Mouse (Mus musculus) fibroblast of lung, adult 2 months (primary cell): ENCODE measurements around the gene Cnnm3.
A peak's percentile ranks its signal among the peaks of the same experiment; 100 is the strongest.

Experiments
- DNase-seq: peaks from one replicate; pipeline ENCODE4 v3.0.0-alpha.2; 2011; ENCODE audit warnings: low read depth

Gene Cnnm3

DNA sequence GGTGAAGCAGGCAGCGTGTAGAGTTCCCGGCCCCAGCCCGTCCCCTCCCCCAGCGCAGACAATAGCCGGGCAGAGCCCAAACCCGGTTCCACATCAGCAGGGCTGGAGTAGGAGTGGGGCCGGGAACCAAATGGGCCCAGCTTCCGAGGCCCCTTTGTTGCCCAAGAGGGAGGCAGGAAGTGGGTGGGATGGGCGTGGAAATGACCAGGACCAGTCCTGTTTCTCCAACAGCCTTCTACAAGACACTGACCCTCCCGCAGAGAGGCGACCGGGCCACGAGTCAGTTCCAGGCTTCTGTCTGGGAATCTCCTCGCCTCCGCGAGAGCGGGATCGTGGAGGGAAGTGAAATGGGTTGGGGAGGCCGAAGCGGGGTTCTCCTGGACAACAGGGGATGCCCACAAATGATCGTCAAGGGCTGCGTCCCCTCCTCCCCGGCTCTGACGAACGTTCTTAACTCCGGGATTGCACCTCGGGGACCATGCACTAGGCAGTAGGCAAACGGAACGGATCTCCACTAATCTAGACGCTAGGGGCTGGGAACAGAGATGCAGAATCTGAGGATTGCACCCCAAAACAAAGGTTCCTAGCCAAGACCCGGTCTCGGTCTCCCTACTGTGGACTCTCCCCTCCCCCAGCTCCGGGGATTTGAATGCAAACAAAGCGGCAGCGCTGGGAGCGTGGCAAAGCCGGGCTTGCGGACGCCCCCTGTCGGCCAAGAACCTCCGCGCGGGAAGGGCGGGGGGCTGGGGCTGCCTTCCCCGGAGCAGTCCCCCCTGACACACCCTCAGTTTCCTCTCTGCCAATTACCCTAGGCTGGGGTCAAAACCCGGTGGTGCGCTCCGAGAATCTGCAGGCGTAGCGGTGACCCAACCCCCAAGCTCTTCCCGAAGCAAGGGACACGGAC is 45.1 kb downstream of the Cnnm3 start:
- peak; percentile 81 for DNase-seq

DNA sequence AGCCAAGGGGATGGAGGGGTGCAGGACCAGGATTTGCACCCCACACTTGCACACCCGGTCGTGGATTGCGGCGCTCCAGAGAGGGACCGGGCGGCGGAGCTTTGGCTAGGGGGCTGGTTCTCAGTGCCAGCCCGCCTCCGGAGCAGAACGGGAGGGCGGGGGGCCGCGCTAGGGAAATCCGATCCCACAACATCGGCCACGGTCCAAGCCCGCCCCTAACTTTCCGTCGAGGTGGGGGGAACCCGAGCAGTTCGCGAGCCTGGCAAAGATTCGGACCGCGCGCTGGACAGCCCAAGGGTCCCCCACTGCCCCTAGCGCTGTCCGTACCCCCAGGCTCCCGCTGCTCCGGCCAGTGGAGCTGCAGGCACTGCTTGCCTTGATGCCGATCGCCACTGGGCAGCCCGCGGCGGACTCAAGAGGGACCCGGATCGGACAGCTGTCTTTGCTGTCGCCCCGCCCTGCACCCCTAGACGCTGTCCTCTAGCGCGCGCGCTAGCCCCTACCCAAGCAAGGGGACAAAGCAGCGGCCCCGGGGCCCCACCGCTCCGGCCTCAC is 45.9 kb downstream of the Cnnm3 start:
- DNase-seq = no peak

DNA sequence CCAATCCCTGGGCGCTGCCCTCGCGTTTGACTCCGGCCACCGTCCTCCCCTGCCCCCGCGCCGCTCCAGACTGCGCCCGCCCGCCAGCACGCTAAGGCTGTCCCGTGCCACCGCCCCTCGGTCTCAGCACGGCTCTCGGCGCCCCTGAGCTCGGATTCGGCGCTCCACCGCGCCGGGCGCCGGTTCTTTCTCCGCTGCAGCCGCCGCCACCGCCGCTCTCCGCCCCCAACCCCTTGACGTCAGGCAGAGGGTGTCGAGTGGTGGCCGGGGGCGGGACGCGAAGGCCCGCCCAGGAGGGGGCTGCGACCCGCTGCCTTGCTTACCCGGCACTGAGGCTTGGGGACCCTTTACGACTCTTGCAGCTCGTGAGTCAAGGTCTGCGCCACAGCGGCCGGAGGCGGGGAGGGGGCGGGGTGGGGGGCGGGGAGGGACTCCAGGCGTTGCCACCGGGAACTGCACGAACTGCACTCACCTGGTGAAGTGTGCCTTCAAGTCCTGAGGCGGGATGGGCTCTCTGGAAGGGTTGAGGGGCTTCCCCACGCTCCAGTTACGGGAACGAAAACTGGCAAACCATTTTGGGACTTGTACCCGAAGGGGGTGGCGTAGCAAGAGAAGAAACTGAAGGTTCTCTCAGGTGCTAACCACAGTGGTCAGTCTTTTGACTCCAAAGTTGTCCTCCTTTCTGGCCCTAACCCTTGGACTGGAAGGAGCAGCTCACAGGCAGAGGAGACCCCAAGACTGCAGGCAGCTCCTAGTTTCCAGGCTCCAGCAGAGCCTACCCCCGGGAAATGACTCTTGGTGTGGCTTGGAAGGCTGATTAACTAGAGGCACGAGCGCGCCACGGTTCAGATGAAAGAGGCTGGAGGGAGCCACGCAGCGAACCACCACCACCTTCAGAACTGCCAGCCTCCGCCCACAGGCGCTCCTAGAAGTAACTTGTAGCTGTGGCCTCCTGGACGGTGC is 46.6 kb downstream of the Cnnm3 start, which contains the start of gene Sema4c:
TSS of gene Sema4c (minus strand) at position 319 of the 963 bp plus-strand sequence.
- no peak for DNase-seq

DNA sequence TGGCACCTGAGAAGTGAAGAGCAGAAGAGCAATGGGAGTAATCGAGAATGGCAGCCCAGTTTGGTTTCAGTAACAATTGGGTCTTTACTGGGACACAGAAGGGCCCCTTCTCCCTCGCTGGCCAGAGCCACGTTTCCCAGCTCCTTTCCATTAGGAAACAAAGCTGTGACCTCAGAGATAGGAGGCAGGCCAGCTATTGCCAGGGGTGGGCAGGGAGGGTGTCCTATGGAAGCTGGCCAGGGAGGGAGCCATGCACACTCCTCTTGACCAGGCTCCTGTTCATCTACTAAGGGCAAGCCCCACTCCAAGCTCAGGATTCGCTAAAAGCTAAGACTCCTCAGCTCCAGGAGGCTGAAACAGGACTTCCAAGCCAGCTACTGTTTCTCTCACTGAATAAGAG is 47.6 kb downstream of the Cnnm3 start:
- DNase-seq = no peak

DNA sequence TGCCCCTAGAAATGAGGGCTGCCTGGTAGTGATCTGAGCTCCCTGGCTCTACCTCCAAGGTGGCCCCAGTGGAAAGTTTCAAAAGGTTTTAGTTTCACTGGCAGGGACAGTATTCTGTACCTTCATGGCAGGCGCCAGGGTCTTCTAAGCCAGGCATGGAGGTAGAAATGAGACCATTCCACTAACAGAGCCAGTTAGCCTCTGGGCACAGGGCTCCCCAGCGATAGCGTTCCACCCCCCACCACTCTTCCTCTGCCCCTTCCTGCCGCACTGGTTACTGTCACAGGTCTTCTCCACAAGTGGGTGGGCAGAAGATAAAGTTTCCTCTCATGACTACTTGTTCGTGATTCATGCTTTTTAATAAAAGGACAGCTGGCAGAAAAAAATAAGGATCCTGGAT is 48.2 kb downstream of the Cnnm3 start:
- DNase-seq = no peak

DNA sequence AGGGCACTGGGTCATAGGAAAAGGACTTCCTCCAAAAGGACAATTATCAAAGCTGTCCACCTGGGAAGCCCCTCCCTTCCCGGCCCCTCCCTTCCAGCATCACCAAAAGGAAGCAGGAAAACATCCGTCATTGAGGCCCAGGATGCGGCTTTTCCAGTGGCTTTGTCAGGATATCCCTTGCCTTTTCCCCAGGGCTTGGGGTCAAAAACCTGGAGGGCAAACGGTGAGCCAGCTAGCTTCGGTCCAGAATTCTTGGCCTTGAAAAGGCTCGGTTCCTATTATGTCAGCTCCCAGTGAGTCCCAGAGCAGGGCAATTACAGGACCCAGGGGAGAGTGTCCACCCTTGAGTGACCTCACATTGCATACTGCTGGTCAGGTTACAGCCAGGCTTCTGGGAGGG is 49.2 kb downstream of the Cnnm3 start:
- no peak for DNase-seq

DNA sequence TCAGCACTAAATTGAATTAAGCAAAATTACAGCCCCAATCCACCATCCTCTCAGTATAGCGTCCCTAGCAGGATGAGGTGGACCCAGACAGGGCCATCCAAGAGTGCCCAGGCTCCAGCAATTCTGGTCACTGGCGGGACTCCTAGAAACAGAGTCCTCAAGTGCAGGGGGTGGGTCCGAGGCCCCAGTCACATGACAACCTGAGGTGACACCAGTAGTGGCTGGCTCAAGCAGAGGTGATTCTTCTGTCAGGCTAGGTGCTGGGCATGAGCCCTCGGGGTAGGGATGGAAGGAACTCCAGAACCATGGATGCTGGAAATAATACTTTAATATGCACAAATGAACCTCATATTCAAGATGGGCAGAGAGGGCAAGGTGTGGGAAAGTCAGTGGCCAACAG is 50.7 kb downstream of the Cnnm3 start:
- no peak for DNase-seq

DNA sequence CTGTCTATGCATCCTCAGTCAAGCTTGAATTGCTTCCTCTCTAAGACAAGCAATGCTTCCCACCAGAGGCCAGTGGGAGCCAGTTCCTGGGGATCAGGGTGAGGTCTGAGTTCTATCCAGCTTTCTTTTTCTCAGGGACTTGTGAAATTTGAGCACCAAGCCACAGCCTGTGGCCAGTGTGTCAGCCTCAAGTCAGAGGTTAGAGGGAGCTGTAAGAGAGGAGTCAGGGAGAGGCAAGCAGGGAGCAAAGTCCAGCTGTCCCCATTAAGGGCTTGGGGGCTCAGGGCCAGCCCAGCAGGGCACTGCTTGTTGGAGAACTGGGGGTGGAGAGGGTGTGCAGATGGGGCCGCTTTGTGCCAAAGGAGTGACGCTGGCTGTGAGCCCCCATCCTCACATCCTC is 51.5 kb downstream of the Cnnm3 start:
- peak; percentile 68 for DNase-seq

DNA sequence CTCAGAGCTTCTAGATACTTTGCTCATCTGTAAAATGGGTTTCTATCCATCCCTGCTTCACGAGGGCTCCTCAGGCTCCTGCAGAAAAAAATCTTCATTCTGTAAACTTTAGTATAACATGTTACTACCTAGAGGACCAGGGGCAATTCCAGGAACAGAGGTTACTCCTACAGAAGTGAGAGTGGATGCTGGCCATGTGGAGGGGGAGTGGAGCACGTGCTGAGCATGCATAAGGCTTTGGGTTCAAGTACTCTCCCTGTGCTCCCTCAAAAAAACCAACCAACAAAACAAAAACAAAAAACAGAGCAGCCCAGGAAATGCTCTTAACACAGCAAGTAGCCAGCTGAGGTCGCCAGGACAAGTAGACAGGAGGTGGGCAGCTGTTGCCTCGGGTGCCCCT is 52.0 kb downstream of the Cnnm3 start:
- no peak for DNase-seq

DNA sequence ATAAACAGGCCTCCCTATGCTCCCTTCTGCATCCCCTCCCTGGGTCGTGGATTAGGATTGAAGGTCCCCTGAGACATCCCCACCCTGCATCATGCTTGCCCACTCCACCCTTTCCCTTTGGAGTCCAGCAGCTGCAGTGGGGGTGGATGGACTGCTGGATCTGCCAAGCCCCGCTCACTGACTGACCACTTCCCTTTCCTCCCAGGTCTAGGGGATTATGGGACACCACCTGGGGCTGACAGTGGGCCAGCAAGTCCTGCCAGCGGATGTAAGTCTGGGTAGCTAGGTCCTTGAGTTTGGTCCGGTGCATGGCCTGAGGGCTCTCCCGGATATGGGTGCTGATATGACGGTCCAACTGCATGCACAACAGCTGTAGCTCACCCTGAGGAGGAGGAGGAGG is 52.4 kb downstream of the Cnnm3 start:
- no peak for DNase-seq

DNA sequence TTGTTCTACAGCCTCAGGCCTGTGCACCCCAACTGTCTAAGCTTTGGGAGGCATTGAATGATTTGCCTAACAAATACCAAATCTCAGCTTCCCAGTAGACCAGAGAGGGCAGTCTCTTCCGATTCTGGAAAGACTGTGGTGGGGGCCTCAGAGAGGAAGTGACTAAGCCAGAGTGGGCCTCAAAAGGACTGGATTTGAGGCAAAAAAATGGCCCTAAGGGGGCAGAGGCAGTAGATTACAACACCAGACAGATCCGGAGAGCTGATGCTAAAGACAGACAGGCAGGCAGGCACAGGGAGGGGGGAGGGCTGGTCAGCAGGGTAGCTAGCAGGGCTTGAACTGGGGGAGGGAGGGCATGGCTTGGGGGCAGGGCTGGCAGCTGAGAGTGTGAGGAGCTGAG is 54.8 kb downstream of the Cnnm3 start:
- DNase-seq = no peak

DNA sequence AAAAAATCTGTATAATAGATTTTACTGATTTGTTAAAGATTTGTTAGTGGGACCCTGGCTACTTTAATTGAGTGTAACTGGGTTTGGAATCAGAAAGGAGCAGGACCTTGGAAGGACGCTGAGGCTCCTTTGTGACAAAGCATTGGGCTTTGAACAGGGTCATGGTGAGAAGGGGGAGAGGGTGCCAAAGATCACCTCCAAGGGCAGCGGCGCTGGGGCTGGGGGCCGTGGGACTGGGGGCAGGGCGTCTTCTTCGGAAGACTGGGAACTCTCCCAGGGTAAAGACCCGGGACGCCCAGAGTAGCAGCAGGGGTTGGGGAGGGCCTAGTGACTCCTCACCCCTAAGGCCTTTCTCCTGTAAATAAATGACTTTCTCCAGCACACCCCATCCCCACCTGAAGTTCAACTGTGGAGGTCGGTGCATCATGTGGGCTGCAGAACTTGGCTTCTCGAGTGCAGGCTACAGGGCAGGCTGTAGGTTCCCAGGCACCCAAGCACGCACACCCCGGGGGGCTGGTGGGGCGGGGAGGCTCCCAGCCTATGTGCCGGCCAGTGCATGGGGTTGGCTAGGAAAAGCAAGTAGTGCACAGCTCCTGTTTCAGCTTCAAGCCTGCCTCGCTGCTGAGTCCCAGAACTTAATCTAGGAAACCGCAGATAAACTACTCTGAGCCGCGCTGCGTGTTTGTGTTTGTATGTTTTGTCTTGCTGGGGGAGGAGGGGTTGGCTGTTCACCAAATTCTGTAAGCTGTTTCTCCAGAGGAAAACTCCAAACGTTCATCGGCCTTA is 56.3 kb downstream of the Cnnm3 start:
- DNase-seq = no peak

DNA sequence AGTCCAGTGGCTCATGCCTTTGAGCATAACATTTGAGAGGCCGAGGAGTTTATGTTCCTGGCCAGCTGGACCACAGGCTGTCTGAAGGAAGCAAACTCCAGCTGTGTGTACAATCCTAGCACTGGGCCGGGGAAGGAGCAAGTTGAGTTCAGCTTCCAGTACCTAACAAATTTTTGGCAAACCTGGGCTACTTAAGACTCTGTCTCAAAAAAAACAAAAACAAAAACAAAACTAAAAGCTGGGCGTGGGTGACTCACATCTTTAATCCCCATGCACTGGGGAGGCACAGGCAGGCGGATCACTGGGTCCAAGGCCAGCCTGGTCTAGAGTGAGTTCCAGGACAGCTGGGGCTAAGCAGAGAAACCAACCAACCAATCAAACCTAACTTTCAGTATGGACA is 57.1 kb downstream of the Cnnm3 start:
- DNase-seq = no peak

DNA sequence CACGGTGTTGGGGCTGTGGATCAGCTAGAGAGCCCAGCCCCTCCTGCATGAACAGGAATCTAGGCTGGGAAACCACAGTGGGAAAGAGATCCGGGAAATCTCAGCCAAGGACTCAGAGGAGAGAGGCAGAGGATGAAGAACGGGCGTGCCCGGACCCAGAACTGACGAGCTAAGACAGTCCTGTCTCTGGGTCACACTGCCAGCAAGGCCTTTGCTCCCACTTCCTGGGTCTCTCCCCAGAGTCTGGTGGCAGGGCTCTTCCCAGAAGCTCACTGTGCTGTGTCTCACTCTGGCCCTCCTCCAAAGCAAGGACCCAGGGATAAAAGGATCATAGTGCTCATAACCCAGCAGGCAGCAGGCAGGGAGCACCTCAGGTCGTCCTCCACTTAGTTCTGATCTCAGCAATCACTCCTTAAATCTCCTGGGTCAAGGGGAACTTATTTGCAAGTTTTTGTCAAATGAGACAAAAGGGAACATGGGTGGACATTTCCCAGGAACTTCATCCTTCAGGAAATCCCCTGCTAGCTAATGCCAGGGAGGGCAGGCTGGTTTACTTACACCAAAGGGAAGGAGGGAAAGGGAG is 58.1 kb downstream of the Cnnm3 start:
- no peak for DNase-seq

DNA sequence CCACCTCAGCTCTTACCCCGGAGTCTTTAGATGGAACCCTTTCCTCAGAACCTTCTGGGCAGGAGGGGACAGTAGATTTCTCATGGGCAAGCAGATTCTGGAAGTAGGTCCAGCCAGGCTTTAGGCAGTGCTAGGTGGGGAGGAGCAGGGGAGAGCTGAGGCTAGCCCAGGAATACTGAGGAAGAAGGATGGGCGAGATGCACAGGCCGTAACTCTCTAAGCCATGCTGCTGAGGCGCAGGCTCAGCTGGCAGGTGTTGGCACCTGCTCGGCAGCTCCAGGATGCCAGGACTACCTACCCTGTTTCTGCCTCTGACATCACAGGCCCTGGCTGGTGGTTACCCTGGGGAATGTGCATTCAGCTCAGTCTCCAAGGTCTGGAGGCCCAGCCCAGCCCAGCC is 58.7 kb downstream of the Cnnm3 start:
- no peak for DNase-seq

DNA sequence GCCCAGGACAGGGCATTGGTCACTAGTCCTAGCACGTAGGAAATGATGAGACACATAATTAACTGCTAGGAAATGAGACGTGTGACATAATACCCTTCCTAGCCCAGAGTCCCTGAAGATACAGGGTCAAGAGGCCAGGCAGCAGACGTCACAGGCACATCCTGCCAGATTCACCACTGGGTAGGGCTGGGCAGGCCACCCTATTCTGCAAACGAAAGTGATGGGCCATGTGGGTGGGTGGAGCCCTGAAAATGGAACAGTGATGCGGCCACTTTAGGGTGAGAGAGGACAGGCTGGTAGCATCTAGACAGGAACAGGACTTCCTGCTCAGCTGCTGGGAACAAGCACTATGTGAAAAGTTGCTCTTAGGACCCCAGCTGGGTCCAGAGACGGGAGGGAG is 60.0 kb downstream of the Cnnm3 start:
- DNase-seq = no peak

DNA sequence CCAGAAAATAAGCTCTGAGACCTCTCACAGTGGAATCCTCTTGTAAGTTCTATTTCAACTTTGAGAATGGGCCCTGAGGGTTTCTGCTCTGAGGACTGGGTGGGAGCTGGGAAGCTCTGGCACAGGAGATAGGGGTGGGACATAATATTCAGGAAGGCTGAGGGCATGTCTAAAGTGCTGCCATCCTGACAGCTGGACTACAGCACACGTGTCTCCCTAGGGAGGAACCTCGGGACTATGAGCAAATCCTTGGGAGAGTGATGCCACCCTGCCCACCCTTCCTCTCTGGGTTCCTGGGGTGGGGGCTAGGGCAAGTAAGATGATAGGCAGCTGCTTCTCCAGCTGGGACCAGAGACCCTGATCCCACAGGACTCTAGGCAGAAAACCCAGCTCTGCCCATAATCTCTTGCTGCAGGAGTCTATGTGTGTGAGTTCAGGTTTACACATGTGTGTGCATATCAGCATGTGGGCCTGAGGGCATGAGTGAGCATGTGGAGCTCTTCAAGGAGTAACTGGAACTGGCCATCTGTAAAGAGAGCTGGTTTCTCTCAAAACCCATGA is 60.6 kb downstream of the Cnnm3 start:
- no peak for DNase-seq

DNA sequence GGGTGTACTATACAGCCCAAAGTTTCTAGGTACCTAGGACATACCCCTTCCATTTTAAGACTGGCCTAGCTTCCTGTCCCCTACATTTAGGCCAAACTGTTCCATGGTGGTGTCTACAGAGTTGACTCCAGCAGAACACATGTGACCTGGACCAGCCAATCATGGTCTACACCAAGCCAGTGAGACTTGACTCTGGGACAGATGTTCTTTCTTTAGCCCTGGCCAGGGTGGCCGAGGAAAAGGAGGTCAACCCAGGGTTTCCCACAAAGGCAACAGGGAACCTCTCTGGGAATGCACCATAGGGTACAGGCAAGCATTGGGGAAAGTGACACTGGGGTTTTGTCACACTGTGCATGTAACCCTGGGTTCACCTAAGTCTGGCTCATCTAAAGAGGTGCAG is 61.0 kb downstream of the Cnnm3 start:
- no peak for DNase-seq

DNA sequence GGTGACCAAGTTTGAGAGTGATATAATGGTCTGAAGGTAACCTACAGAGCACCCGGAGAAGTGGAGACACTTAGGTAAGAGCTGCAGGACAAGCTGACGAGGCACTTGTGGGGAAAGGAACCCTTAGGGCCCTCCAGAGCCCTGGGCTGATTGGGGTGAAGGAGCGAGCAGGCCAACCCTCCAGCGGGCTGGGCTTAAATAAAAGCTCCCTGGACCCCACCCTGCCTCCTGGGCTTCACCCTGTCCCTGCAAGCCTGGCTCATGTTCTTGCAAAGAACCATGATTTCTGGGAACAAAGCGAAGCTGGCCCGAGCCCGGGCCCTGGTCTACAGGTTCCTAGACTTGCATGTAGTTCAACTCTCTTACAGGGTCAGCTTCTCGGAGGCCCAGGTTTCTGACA is 61.9 kb downstream of the Cnnm3 start:
- DNase-seq = no peak

DNA sequence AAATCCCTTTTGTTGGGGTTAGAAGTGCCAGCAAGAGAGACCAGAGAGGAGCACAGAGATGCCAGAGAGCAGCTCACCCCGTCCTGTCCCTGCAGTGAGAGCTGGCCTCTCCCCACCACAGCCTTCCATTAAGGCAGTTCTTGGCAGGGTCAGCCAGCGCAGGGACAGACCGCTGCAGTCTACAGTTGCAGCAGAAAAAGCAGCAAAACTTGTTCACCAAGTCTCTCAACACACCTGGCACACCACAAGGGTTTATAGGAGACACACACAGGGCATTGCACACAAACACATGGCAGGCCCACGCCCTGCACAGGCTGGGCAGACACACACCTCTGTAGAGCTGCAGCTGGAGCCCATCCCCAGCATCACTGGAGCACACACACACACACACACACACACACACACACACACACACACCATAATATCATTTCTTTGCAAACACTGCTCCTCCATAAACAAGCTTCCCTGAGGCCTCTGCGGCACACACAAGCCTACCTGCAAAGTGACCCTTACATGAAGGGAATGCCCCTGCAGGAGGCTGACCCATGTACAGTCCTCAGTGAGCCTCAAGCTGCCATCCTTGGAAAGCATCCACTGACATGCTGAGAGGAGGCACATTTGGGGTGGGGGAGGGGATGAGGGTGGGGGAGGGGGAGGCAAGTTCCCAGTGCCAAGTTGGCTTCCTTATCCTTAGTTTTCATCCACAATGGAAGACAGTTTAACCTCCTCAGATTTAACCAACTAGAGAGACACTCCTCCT is 62.7 kb downstream of the Cnnm3 start:
- DNase-seq = no peak
